Comparison of ENCODE assay signal across 8 mouse cellular contexts in genomic region chr5:32302991-32303921, GRCm38 (mm10).
A peak's percentile ranks its signal among the peaks of the same experiment; 100 is the strongest.
DNase-seq lines count a peak whose midpoint lies in the region; ATAC-seq lines count a peak whose summit lies in the region.

No protein-coding gene starts in this region.

- H3K4me3 ChIP-seq in embryonic facial prominence, embryonic 12.5 days, result peak overlapping the region; percentile 12
- H3K4me3 ChIP-seq in heart, embryonic 16.5 days (ENCODE audit: low read length), result peak overlapping the region; percentile 47
- H3K4me3 ChIP-seq in liver, embryonic 13.5 days (replicated peaks), result no peak overlapping the region
- H3K4me3 ChIP-seq in neural tube, embryonic 13.5 days, result peak overlapping the region; percentile 24

- H3K4me2 ChIP-seq in embryonic facial prominence, embryonic 12.5 days (replicated peaks), result peak overlapping the region; percentile 51
- H3K4me2 ChIP-seq in heart, embryonic 16.5 days (ENCODE audit: low read depth, low read length), result peak overlapping the region; percentile 71
- peak overlapping the region; percentile 23 for H3K4me2 ChIP-seq in liver, embryonic 13.5 days
- peak overlapping the region; percentile 50 for H3K4me2 ChIP-seq in neural tube, embryonic 13.5 days

- H3K36me3 ChIP-seq in embryonic facial prominence, embryonic 12.5 days, result no peaks in the 10 kb centered on the region
- H3K36me3 ChIP-seq in heart, embryonic 16.5 days (ENCODE audit: control insufficient read depth, insufficient read depth), result no peaks in the 10 kb centered on the region
- no peaks in the 10 kb centered on the region for H3K36me3 ChIP-seq in liver, embryonic 13.5 days
- H3K36me3 ChIP-seq in neural tube, embryonic 13.5 days, result no peaks in the 10 kb centered on the region

- ATAC-seq in embryonic facial prominence, embryonic 12.5 days (ENCODE audit: insufficient number of reproducible peaks, insufficient read depth, low FRiP score, low TSS enrichment), result peak; percentile 82; the same call in 1 of the 2 replicates
- peak; percentile 88 for ATAC-seq in heart, embryonic 16.5 days (replicated peaks; ENCODE audit: extremely low read depth, insufficient read depth, low FRiP score)
- no peak for ATAC-seq in liver, embryonic 13.5 days (ENCODE audit: low read depth)
- peak; percentile 93 for ATAC-seq in neural tube, embryonic 13.5 days (ENCODE audit: low read depth)

- peak; percentile 43 for DNase-seq in layer of hippocampus, adult 11-12 months (ENCODE audit: low spot score)
- no peak for DNase-seq in layer of hippocampus, adult 9-10 months (ENCODE audit: low spot score)
- peak; percentile 53 to 58 for DNase-seq in kidney, postnatal 25 days
- no peak for DNase-seq in liver, embryonic 13.5 days
- DNase-seq in thymus, postnatal 10 days (ENCODE audit: low spot score in 2 of 2), result peak; percentile 7 to 39

- WGBS in embryonic facial prominence, embryonic 12.5 days, result 8% methylated on average over 23 of the region's 23 CpGs
- 13% methylated on average over 23 of the region's 23 CpGs for WGBS in heart, embryonic 16.5 days
- WGBS in liver, embryonic 13.5 days (ENCODE audit: insufficient replicate concordance), result 14% methylated on average over 23 of the region's 23 CpGs
- WGBS in neural tube, embryonic 13.5 days, result 10% methylated on average over 23 of the region's 23 CpGs

- no peak overlapping the region for H3K9ac ChIP-seq in embryonic facial prominence, embryonic 12.5 days
- peak overlapping the region; percentile 61 for H3K9ac ChIP-seq in heart, embryonic 16.5 days (ENCODE audit: low read length)
- H3K9ac ChIP-seq in liver, embryonic 13.5 days, result no peak overlapping the region
- peak overlapping the region; percentile 34; the same call in 1 of the 2 replicates for H3K9ac ChIP-seq in neural tube, embryonic 13.5 days

- H3K9me3 ChIP-seq in embryonic facial prominence, embryonic 12.5 days, result no peaks in the 10 kb centered on the region
- no peaks in the 10 kb centered on the region for H3K9me3 ChIP-seq in heart, embryonic 16.5 days (replicated peaks; ENCODE audit: control insufficient read depth, low read length)
- H3K9me3 ChIP-seq in liver, embryonic 13.5 days (replicated peaks), result no peaks in the 10 kb centered on the region
- no peaks in the 10 kb centered on the region for H3K9me3 ChIP-seq in neural tube, embryonic 13.5 days

- 0 out of 2 replicates have a peak, but pooled peaks cover 7% of the 10 kb centered on the region for H3K4me1 ChIP-seq in embryonic facial prominence, embryonic 12.5 days
- 0 out of 2 replicates have a peak, but pooled peaks cover 2% of the 10 kb centered on the region for H3K4me1 ChIP-seq in heart, embryonic 16.5 days (ENCODE audit: control insufficient read depth, insufficient read depth, low read length)
- no peaks in the 10 kb centered on the region for H3K4me1 ChIP-seq in liver, embryonic 13.5 days (replicated peaks)
- H3K4me1 ChIP-seq in neural tube, embryonic 13.5 days (replicated peaks), result peaks cover 7% of the 10 kb centered on the region

- H3K27me3 ChIP-seq in embryonic facial prominence, embryonic 12.5 days, result no peaks in the 10 kb centered on the region
- no peaks in the 10 kb centered on the region for H3K27me3 ChIP-seq in heart, embryonic 16.5 days (ENCODE audit: control insufficient read depth, insufficient read depth, low read length)
- 0 out of 2 replicates have a peak, but pooled peaks cover 4% of the 10 kb centered on the region for H3K27me3 ChIP-seq in liver, embryonic 13.5 days
- no peaks in the 10 kb centered on the region for H3K27me3 ChIP-seq in neural tube, embryonic 13.5 days

- no peak overlapping the region for H3K27ac ChIP-seq in embryonic facial prominence, embryonic 12.5 days
- no peak overlapping the region for H3K27ac ChIP-seq in heart, embryonic 16.5 days (ENCODE audit: low read length)
- H3K27ac ChIP-seq in liver, embryonic 13.5 days, result no peak overlapping the region
- no peak overlapping the region for H3K27ac ChIP-seq in neural tube, embryonic 13.5 days (replicated peaks)

Comparison
In these comparisons a context has a peak if more than half of its experiments do, and no peak if none do; other contexts are left out.
1. DNase-seq: peak in layer of hippocampus, adult 11-12 months (single experiment), kidney, postnatal 25 days (2 of 2) and thymus, postnatal 10 days (2 of 2); none in layer of hippocampus, adult 9-10 months (single experiment) and liver, embryonic 13.5 days (single experiment).
2. H3K9ac ChIP-seq: peak in heart, embryonic 16.5 days (single experiment) and neural tube, embryonic 13.5 days (single experiment); none in embryonic facial prominence, embryonic 12.5 days (single experiment) and liver, embryonic 13.5 days (single experiment).
3. Peak in every context shown above with its lines, with median percentiles within 50 percentile points of each other: H3K4me2 ChIP-seq.